Mouse (Mus musculus) left cerebral cortex, postnatal 14 days (tissue): Measurements from ENCODE around the gene Iqch. TPM values are rescaled to one million over a fixed set of nuclear protein-coding genes. Genes with fewer than 3 reads are reported as not detected.

ENCODE experiments used
- DNase-seq, 2 experiments: peaks; one replicate each; pipeline ENCODE4 v3.0.0; 2021 to 2022; ENCODE audit warnings: low spot score in 2 of 2, mixed read lengths in 1 of 2
- intact Hi-C: fragments of 180-260 bp; cut with DNase I; formaldehyde crosslinking; loops from one replicate; pipeline ENCODE4 v1.15.1; 2025
- long read RNA-seq, 2 experiments: library from polyadenylated mRNA; stranded (forward); transcript quantifications; one replicate each; pipeline ENCODE4 v2.0.0; 2021
- total RNA-seq, 2 experiments: library from RNA; stranded (reverse); gene quantifications; 2 replicates each; pipeline ENCODE4 v1.2.3; 2021

Iqch gene
- under 1 TPM in 1 of 2 experiments, not detected in 1; 0.19 TPM for total RNA-seq
- long read RNA-seq, experiment 1, partial matches to known transcripts: 0 of 1 reads
- long read RNA-seq, experiment 1, other reads (novel, unspliced or antisense): 1 of 1 reads
- long read RNA-seq, experiment 2: 0 reads

DNA sequence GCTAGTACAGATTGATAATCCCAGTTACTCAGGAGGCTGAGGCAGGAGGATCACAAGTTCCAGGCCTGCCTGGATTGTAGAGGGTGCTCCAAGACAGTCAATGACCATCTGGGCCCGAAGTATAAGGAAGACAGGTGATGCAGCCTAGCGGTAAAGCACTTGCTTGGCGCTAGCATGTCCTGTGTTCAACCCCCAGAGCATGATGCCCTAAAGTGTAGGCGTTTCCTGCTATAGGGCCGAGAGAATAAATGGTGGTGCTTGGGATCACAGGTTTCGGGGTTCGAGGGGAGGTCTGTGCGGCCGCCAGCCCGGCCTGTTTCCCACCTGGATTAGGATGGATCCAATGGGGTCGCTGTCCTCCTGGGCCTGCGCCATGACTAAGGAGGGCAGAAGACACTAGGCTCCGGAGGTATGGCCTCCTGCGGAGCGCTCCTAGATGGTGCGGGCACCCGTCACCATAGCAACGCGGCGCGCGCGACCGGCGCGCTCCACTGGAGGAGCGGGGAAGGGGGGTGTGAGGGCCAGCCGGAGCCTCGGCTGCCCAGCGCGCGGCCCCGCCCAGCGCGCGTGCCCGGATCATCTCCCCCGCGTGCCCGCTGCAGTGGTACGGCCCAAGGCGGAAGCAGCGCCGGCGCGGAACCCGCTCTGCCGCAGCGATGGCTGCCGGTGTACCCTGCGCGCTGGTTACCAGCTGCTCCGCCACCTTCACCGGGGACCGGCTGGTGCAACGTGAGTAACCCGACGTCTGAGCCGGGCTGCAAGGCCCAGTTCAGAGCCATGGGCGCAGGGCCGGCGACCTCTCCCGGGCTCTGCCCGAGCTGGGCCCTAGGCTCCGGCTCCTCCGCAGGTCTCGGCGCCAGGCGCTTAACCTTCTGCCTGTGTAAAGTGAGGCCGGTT is at the start of gene Iqch, which contains the start of gene Aagab:
Gene Iqch (minus strand): TSS at position 451 of the 897 bp plus-strand sequence.
Gene Aagab (plus strand): TSS at position 618 of the 897 bp plus-strand sequence.
- intact Hi-C loops: no loop called here
- DNase-seq: peak; percentile 97 to 98

DNA sequence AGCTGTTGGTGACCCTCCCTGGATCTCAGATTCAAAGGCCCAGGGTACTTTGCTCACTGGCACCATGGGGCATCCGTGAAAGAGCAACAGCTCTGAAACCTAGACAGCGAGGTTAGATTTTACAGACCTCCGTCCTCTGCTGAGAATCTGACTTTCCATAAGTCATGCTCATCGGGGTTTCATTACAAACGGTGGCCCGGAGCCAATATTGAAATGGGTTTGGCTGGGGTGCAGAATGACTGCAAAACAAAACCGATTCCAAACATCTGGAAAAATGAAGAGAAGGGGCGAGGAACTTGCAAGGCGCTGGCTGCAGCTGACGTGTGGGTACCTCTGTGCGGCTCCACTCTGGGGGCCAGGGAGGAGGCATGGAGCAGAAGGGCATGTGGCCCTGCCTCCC is 49.3 kb upstream of the Iqch start:
- intact Hi-C loops: loop anchor here (2.0 kb wide), 1 partner anchor 193 kb away; no protein-coding TSS in a partner anchor
- DNase-seq: no peak

DNA sequence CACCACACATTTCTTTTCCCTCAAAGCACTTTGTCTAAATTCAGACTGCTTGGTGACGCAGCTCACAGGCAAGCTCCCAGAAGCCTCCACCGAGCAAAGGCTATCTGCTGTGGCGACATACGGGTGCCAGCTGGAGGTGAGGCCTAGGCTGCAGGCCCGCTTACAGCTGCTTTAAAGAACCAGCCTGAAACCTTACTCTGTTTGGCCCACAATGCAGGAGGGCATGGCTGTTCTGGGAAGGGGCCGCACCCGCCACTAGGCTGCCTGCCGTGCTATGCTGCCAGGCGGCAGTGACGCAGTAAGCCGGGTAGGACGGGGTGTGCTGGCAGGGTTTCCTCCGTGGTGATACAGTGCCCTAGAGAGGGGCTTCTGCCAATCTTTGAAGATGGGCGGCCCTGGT is 48.6 kb upstream of the Iqch start:
- DNase-seq: peak in 1 of 2 experiments; percentile 38
- intact Hi-C loops: loop anchor here (2.0 kb wide), 1 partner anchor 194 kb away; no protein-coding TSS in a partner anchor

DNA sequence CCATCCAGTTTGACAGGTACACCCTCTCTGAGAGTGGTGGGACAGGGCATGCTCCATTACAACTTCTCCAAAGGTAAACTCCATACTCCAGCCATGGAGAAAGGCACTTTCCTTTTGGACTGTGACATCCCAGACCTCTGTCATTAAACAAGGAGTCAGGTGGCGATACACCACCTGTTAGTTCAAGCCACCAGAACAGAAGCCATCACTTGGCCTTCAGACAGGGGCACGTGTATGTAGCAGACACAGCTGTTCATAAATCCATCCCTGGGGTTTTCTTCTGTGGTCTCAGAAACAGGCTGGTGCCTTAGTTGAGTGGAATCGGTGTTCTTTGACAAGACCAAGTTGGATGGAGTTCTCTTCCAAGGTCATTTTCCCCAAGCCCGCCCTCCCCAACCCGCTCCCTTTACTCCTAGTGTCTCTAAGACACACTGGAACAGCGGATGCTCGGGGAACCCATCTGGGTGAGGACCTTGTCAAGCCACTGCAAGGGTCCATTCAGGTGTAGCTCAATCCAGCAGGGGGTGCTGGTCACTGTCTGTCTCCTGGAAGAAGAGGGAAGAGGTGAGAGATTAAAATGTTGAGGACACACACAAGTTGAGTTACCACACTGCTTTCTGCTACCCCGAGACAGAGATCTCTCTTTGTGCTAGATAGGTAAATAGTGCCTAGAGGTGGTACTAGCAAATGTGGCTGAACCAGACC is 47.7 kb upstream of the Iqch start:
- no peak for DNase-seq
- intact Hi-C loops: loop anchor here (2.0 kb wide), 1 partner anchor 195 kb away; no protein-coding TSS in a partner anchor

DNA sequence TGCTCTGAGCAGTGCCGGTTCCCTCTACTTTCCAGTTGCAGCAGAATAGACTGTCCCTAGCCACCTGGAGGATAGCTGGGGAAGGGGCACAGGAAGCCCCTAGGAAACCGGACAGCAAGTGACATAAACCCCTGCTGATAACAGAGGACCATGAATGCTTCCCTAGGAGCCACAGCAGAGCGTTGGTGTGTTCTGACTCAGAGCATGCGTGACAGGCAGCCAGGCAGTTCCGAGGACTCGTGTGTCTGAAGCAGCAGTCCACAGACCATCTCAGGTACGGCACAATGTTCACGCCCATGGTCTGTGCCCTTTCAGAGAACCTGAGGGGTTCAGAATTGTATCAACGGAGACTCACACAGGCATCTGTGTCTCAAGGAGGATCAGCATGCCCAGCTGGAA is 46.2 kb upstream of the Iqch start:
- intact Hi-C loops: no loop called here
- DNase-seq: no peak

DNA sequence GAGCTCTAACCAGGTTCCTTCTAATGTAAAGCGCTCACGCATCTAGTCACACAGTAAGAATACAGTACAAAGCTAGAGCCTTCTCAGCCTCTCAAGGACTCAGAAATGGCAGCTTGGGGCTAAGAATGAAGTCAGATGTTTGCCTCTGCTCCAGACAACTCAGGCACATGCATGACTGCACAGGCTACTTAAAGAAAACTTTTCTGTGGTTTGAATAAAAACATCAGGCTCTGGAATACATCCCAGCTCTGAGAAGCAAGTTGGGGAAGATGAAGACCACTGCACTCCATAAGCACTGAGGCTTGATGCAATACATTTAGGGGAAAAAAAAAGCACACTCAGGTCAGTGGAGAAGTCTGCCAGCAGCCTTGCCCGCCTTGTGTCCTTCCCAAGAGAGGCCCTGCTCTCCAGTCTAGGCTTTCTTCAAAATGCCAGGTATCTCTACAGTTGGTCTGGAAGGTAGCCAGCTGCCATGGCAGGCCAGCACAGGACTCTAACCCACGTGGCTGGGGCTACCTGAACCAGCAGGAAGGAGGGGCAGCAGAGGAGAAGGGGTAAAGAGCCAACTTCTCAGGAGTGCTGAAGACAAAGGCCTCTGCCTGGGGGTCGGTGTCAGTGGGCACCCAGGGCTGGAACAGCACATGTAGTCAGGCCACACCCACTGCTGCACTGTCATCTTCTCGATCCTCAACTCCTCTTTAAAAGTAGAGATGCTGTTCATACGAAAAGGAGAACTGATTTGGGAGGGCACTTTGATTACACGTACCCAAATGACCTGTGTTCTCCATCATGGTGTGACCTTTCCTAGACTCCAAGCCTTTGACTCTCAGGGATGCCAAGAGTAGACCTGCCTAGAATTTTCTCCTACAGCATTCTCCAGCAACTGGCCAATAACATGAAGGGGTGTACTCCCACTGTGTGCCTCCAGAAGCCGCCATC is 45.6 kb upstream of the Iqch start:
- DNase-seq: no peak
- intact Hi-C loops: no loop called here

DNA sequence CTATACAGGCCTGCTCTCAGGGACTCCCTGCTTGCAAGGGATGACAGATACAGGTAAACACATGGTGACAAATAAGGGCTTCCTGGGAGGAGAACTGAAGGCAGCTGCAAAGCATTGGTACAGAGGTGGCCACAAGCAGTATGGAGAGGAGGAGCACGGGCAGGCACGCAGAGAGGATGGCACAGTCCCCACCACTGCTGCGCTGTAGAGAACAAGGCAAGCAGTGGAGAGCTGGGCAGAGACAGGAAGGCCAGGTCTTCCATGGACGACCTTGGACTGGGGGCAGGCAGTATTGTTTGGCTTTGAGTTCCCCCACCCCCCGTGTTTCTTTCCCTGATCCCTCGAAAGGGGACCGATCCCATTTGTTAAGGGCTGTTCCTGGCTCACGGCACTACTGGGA is 42.8 kb upstream of the Iqch start:
- intact Hi-C loops: no loop called here
- no peak for DNase-seq

DNA sequence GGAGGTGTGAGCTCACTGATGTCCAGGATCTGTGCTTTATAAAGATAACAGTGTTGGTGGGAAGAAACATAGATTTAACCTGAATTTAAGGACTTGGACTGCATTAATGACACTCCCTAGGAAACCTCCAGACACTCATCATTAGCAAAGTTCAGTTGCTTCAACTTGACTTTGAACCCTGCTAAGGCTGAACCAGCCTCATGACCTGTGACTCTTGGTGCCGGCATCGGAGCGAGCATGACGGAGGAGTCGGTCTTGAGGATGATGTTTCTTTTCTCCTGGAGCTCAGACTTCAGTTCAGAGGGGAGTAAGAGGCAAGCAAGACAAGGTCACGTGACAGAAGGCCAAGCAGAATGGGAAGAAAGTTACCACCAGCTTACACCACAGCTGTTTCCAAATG is 41.7 kb upstream of the Iqch start:
- DNase-seq: no peak
- intact Hi-C loops: no loop called here

DNA sequence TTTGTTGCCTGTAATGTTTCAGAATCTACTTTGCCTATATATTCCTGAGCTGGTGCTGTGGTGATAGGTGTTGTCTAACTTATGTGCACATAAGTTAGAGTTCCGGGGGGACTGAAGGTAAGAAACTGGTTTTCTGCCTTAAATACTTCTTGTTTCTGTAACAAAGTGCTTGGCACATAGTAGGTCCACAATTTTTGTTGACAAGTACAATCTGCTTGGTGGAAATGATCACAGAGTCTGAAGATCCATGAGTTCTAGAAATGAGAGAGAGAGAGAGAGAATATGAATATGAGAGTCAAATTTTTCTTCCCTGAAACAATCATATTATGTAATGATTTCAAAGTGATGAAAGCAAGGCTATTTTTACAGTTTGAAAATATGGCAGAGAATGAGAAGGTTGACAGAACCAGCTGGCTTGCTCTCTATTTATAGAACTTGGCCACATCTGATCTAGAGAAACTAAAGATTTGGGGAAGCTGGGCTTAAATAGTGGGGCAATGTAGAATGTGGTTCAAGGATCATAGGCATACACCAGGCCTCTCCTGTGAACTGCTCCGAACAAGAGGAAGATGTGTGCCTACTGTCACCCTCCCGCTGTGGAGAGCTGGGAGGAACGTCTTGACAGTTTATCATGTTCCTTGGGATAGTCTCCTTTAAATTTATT is 39.8 kb upstream of the Iqch start:
- no peak for DNase-seq

DNA sequence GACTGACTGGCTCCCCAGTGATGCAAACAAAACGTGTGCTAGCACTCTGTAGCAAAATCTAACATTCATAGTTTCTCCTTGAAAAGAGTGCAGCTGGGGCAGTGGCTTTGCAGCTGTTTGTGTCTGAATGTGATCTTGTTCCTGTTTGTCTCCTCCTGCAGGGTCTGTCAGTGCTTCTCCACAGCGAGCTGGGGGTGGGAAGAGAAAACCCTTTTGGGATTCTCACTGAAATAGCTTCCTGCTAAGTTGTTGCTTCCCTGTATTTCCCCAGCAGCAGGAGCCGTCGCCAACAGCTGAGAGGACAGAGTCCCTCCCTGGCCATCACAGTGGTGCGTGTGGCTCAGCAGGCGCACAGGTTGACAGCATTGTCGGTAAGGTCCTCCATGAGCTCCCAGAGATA is 33.8 kb upstream of the Iqch start:
- intact Hi-C loops: no loop called here
- DNase-seq: peak; percentile 37 to 60

More for the DNA sequence above, 39.8 kb upstream of the Iqch start:
- intact Hi-C loops: no loop called here

DNA sequence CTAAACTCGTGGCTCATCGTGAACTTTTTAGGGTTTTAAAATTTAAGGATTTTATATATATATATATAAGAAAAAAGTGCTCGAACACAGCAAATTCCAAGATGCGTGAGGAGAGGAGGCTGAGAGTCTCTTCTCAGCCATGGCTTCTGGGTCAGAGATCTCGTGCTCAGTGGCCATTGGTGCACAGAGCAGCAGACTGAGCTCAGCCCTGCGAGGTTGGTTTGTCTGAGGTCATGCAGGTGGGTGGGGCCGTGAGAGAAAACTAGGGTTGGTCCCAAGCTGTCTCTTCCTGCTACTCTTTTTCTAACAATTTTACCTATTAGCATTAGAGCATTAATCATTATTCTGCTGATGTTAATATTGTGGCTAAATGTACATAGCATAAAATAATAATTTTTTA is 31.0 kb upstream of the Iqch start:
- DNase-seq: no peak
- intact Hi-C loops: loop anchor here (5.0 kb wide), 1 partner anchor 109 kb away; no protein-coding TSS in a partner anchor

DNA sequence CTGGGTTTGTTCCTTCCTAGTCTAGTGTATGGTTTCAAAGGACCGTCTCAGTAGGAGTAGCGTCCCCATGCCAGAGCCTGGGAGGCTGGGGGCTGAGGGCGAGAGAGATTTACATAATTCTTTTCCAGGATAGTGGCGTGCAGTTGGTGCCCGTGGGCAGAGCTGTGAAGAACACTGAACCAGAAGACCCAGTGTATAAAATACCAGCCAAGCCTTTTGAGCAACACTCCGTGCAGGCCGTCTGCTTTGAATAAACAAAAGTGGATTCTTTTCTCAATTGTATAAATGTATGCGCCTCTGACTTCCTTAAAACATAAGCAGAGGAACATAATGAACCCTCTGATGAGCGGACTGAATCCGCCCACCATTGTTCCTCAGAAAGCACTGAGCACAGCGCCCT is 30.6 kb upstream of the Iqch start:
- intact Hi-C loops: loop anchor here (5.0 kb wide), 1 partner anchor 109 kb away; no protein-coding TSS in a partner anchor
- DNase-seq: peak; percentile 63 to 70

DNA sequence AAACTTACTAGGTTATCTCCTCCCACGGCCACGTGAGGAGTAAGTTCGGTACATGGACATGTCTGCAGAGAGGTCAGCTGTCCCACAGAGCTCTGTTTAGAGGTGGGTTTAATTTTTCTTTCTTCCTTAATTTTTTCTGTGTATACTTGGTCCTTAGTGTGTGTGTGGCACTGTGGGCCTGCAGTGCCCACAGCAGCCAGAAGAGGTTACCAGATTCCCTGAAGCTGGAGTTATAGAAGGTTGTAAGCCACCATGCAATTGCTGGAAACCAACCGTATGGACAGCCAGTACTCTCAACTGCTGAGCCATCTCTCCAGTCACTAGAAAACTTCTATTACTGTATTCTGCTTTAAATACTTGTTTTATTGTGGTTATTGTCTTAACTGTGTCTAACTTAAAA is 29.8 kb upstream of the Iqch start:
- no peak for DNase-seq
- intact Hi-C loops: loop anchor here (5.0 kb wide), 1 partner anchor 110 kb away; no protein-coding TSS in a partner anchor

DNA sequence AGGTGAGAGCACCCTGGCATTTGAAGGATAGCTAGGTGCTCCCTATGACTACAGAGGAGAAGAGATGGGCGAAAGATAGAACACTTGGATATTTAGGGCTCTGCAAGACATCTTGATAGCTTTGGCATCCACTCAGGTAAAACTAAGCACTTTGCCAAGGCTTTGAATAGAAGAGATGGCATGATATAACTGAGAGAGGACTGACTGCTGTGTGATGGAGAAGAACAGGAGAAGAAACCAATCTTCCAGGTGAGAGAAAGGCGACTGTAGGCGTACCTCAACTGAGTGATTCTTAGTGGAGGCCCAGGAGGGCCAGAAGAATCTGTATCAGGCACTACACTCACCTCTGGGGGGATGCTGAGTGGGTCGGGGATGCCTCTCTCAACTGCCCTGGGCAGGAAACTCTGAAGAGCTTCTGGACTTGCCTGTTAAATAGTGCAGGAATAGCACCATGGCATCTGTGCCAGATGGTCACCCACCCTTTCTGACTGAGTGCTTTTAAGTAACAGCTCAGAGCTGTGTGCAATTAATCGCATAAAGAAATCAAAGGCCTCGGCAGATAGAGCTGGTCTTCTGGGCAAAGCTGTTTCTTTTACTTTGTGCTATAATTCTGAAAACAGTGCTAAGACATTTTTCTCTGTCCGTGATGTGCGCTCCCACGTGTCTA is 22.9 kb upstream of the Iqch start:
- DNase-seq: no peak
- intact Hi-C loops: loop anchor here (10.0 kb wide), 1 partner anchor 490 kb away; no protein-coding TSS in a partner anchor

DNA sequence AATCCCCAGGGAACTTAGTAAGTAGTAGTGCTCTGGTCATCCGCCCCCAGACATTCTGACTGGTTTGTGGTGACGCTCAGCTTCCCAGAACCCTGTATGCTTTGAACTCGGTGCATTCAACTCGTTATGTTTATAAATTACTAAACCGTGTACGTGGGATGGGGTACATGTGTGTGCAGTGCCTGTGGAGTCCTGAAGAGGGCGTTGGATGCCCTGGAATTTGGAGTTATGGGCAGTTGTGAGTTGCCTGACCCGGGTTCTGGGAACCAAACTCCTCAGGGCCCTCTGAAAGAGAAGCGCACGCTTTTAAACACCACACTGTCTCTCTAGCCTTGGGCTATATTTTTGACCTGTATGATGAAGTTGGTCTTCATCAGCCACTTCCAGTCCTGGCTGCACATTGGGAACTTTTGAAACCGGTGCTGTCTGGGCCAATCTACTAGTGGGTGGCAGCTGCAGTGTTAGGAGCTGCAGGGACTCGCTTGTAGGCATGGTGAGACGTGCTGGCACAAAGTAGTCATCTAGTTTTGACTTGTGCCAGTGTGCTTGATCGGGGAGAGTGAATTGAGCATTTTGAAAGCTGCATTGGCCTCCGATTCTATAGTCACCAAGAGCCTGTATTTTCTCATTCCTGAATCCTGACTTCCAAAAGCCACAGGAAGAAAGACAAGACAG is 21.7 kb upstream of the Iqch start:
- DNase-seq: no peak

DNA sequence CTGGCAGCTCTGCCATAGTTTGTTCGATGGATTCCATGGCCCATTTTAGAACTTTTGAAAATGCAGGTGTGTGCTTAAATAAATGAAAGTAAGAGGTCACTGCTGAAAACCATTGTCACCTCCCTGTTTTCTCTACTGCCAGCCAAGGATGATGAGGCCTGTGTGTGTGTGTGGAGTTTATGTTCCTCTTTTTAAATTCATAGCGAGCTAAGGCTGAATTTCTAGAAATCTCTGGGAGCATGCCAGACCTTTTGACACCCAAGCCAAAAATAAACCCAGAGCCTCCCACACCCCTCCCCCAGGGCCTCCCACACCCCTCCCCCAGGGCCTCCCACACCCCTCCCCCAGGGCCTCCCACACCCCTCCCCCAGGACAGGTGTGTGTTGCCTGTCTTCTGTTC is 15.7 kb upstream of the Iqch start:
- intact Hi-C loops: no loop called here
- DNase-seq: no peak

More for the DNA sequence above, 21.7 kb upstream of the Iqch start:
- intact Hi-C loops: loop anchor here (10.0 kb wide), 1 partner anchor 489 kb away; no protein-coding TSS in a partner anchor
